Mouse (Mus musculus): ENCODE results near the gene Ttc4. TPM values are rescaled to one million over a fixed set of nuclear protein-coding genes. Genes with fewer than 3 reads are reported as not detected.
A peak's percentile ranks its signal among the peaks of the same experiment; 100 is the strongest.

The Ttc4 gene
- polyA plus RNA-seq, 1 experiment from 2014 or later, result 139 TPM

- H3K27ac ChIP-seq (ENCODE audit: low read length), result 0 out of 2 replicates have a peak overlapping the region, but pooled peaks have one; percentile 6
- no peaks in the 10 kb centered on the region for H3K9me3 ChIP-seq (ENCODE audit: low read length)
- H3K36me3 ChIP-seq (ENCODE audit: insufficient read depth, low read length), result peaks cover 47% of the 10 kb centered on the region
- H3K4me2 ChIP-seq (replicated peaks; ENCODE audit: low read depth, low read length), result no peak overlapping the region
- WGBS, result 25% methylated on average over 10 of the region's 10 CpGs
- no peak overlapping the region for H3K9ac ChIP-seq (replicated peaks; ENCODE audit: low read length)
- no peak overlapping the region for H3K4me3 ChIP-seq (ENCODE audit: low read length)
- ATAC-seq (ENCODE audit: low FRiP score, low TSS enrichment), result no peak
- H3K27me3 ChIP-seq (ENCODE audit: insufficient read depth, low read length), result no peaks in the 10 kb centered on the region
- peaks cover 24% of the 10 kb centered on the region for H3K4me1 ChIP-seq (ENCODE audit: insufficient read depth, low read length)
These were observed 23.1 kb downstream of the Ttc4 start for GRCm38 (mm10) chr4:106655681-106656080.

DNA sequence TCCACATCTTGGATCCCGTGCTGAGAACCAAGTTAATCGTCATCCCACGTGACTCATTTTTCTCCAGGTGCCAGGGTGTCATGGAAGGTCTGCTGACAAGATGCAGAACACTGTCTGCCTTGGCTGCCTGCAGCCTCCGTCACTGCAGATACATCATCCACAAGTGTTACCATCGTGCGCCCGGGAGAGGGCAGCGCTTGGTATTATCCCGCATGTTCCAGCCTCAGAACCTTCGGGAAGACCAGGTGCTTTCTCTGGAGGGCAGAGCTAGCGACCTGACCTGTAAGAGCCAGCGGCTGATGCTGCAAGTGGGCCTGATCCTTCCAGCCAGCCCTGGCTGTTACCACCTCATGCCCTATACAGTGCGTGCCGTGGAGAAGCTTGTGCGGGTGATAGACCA is 25.7 kb downstream of the Ttc4 start:
- Histone ChIP-seq H3K36me3 (ENCODE audit: insufficient read depth, low read length) (peaks cover 35% of the 10 kb centered on the region), H3K9me3 (ENCODE audit: low read length) (no peaks in the 10 kb centered on the region), H3K4me3 (ENCODE audit: low read length) (no peak overlapping the region), H3K27me3 (ENCODE audit: insufficient read depth, low read length) (no peaks in the 10 kb centered on the region), H3K9ac (replicated peaks; ENCODE audit: low read length) (no peak overlapping the region), H3K4me2 (replicated peaks; ENCODE audit: low read depth, low read length) (no peak overlapping the region), H3K27ac (ENCODE audit: low read length) (no peak overlapping the region), H3K4me1 (ENCODE audit: insufficient read depth, low read length) (peaks cover 24% of the 10 kb centered on the region)
- no peak for ATAC-seq (ENCODE audit: low FRiP score, low TSS enrichment)
- WGBS, result 90% methylated on average over 15 of the region's 15 CpGs

GRCm38 (mm10) chr4:106652546-106652945 is 26.2 kb downstream of the Ttc4 start:
- Histone ChIP-seq H3K27ac (ENCODE audit: low read length) (no peak overlapping the region), H3K36me3 (ENCODE audit: insufficient read depth, low read length) (peaks cover 30% of the 10 kb centered on the region), H3K4me2 (replicated peaks; ENCODE audit: low read depth, low read length) (no peak overlapping the region), H3K4me1 (ENCODE audit: insufficient read depth, low read length) (peaks cover 24% of the 10 kb centered on the region), H3K27me3 (ENCODE audit: insufficient read depth, low read length) (no peaks in the 10 kb centered on the region), H3K9me3 (ENCODE audit: low read length) (no peaks in the 10 kb centered on the region), H3K9ac (replicated peaks; ENCODE audit: low read length) (no peak overlapping the region), H3K4me3 (ENCODE audit: low read length) (no peak overlapping the region)
- WGBS, result 89% methylated on average over 3 of the region's 3 CpGs
- ATAC-seq (ENCODE audit: low FRiP score, low TSS enrichment), result no peak

DNA sequence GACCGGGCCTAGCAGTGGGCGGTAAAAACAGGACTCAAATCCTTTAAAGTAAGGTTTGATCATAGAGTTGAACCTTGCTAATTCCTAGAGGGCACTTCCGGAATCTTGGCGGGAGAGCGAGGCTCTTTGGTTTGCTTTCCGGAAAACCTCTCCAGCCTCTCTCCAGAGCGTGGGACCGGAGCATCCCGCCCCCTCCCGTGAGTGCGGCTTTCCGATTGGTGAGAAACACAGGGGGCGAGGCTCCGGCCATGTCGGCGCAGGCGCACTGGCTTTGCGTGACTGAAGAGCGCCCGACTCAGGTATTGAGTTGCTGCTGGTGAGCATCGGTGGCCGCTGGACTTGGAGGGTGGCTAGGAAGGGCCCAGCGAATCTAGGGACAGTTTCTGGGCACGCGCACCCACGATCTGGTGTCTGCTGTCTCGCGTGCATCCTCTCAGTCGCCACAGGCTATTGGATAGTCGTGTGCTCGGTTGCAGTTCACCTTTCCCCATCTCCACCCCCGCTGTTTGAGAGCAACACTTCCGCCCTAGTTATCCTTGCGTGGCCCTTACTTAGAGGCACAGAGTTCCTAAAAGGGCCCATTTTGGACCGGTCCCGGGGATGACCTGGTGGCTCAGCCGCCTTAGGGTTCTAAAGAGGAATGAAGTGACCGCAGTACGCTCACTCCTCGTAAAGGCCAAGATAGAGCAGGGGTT is 27.8 kb downstream of the Ttc4 start, which contains the start of gene Pars2:
TSS of gene Pars2 (plus strand) at position 237 of the 695 bp plus-strand sequence.
- peak within 1 kb of the TSS; percentile 71 for H3K4me2 ChIP-seq (replicated peaks; ENCODE audit: low read depth, low read length)
- H3K9me3 ChIP-seq (ENCODE audit: low read length), result no peaks in the 10 kb centered on the region
- H3K4me3 ChIP-seq (ENCODE audit: low read length), result peak within 1 kb of the TSS; percentile 64
- peak within 1 kb of the TSS; percentile 73 for H3K27ac ChIP-seq (ENCODE audit: low read length)
- H3K4me1 ChIP-seq (ENCODE audit: insufficient read depth, low read length), result peaks cover 35% of the 10 kb centered on the region
- peak; percentile 92 for ATAC-seq (ENCODE audit: low FRiP score, low TSS enrichment)
- H3K27me3 ChIP-seq (ENCODE audit: insufficient read depth, low read length), result no peaks in the 10 kb centered on the region
- WGBS, result 1% methylated on average over 40 of the region's 40 CpGs
- H3K36me3 ChIP-seq (ENCODE audit: insufficient read depth, low read length), result peaks cover 22% of the 10 kb centered on the region
- H3K9ac ChIP-seq (replicated peaks; ENCODE audit: low read length), result peak within 1 kb of the TSS; percentile 82

- no peaks in the 10 kb centered on the region for H3K9me3 ChIP-seq (ENCODE audit: low read length)
- H3K9ac ChIP-seq (replicated peaks; ENCODE audit: low read length), result 0 out of 2 replicates have a peak overlapping the region, but pooled peaks have one; percentile 5
- 36% methylated on average over 6 of the region's 6 CpGs for WGBS
- no peak overlapping the region for H3K4me2 ChIP-seq (replicated peaks; ENCODE audit: low read depth, low read length)
- no peaks in the 10 kb centered on the region for H3K27me3 ChIP-seq (ENCODE audit: insufficient read depth, low read length)
- H3K36me3 ChIP-seq (ENCODE audit: insufficient read depth, low read length), result no peaks in the 10 kb centered on the region
- ATAC-seq (ENCODE audit: low FRiP score, low TSS enrichment), result no peak
- H3K4me3 ChIP-seq (ENCODE audit: low read length), result no peak overlapping the region
- peak overlapping the region; percentile 10; the same call in 1 of the 2 replicates for H3K27ac ChIP-seq (ENCODE audit: low read length)
- peaks cover 53% of the 10 kb centered on the region for H3K4me1 ChIP-seq (ENCODE audit: insufficient read depth, low read length)
These were observed 31.6 kb downstream of the Ttc4 start for GRCm38 (mm10) chr4:106647137-106647536.

- Histone ChIP-seq H3K4me1 (ENCODE audit: insufficient read depth, low read length) (peaks cover 45% of the 10 kb centered on the region), H3K27me3 (ENCODE audit: insufficient read depth, low read length) (no peaks in the 10 kb centered on the region), H3K4me3 (ENCODE audit: low read length) (no peak overlapping the region), H3K9me3 (ENCODE audit: low read length) (no peaks in the 10 kb centered on the region), H3K4me2 (replicated peaks; ENCODE audit: low read depth, low read length) (no peak overlapping the region), H3K9ac (replicated peaks; ENCODE audit: low read length) (no peak overlapping the region), H3K27ac (ENCODE audit: low read length) (no peak overlapping the region; the same call in 1 of the 2 replicates), H3K36me3 (ENCODE audit: insufficient read depth, low read length) (no peaks in the 10 kb centered on the region)
- ATAC-seq (ENCODE audit: low FRiP score, low TSS enrichment), result no peak
- 81% methylated on average over 5 of the region's 5 CpGs for WGBS
These were observed 32.9 kb downstream of the Ttc4 start for GRCm38 (mm10) chr4:106645797-106646196.

GRCm38 (mm10) chr4:106644218-106644610 is 34.5 kb downstream of the Ttc4 start:
- ATAC-seq (ENCODE audit: low FRiP score, low TSS enrichment), result no peak
- no peaks in the 10 kb centered on the region for H3K9me3 ChIP-seq (ENCODE audit: low read length)
- peaks cover 45% of the 10 kb centered on the region for H3K4me1 ChIP-seq (ENCODE audit: insufficient read depth, low read length)
- no peak overlapping the region for H3K9ac ChIP-seq (replicated peaks; ENCODE audit: low read length)
- H3K36me3 ChIP-seq (ENCODE audit: insufficient read depth, low read length), result no peaks in the 10 kb centered on the region
- peak overlapping the region; percentile 88 for H3K27ac ChIP-seq (ENCODE audit: low read length)
- H3K27me3 ChIP-seq (ENCODE audit: insufficient read depth, low read length), result no peaks in the 10 kb centered on the region
- peak overlapping the region; percentile 31; the same call in 1 of the 2 replicates for H3K4me2 ChIP-seq (replicated peaks; ENCODE audit: low read depth, low read length)
- 33% methylated on average over 6 of the region's 6 CpGs for WGBS
- H3K4me3 ChIP-seq (ENCODE audit: low read length), result no peak overlapping the region

GRCm38 (mm10) chr4:106643483-106644217 is 35.1 kb downstream of the Ttc4 start:
- peak; percentile 79 for ATAC-seq (ENCODE audit: low FRiP score, low TSS enrichment)
- Histone ChIP-seq H3K36me3 (ENCODE audit: insufficient read depth, low read length) (no peaks in the 10 kb centered on the region), H3K9me3 (ENCODE audit: low read length) (no peaks in the 10 kb centered on the region), H3K9ac (replicated peaks; ENCODE audit: low read length) (peak overlapping the region; percentile 49), H3K4me2 (replicated peaks; ENCODE audit: low read depth, low read length) (peak overlapping the region; percentile 31), H3K4me3 (ENCODE audit: low read length) (no peak overlapping the region), H3K27ac (ENCODE audit: low read length) (peak overlapping the region; percentile 88), H3K27me3 (ENCODE audit: insufficient read depth, low read length) (no peaks in the 10 kb centered on the region), H3K4me1 (ENCODE audit: insufficient read depth, low read length) (peaks cover 45% of the 10 kb centered on the region)
- 4% methylated on average over 8 of the region's 8 CpGs for WGBS

DNA sequence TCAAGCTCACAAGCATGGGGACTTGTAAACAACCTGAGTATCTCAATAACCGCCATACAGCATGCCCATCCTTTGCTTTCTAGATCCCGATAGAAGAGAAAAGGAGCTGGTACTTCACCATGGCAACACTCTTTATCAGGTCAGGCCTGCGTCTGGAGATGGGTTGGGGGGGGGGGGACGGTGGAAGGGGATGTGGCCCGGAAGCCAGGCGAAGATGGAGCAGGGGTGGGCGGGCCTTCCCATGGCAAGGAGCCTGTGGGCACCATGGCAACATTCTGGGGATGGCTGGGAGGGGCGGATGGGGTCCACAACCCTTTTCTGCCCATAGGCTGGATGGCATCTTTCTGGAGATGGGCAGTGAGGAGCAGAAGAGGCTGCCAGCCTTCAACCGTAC is 44.7 kb downstream of the Ttc4 start:
- Histone ChIP-seq H3K4me3 (ENCODE audit: low read length) (no peak overlapping the region), H3K4me2 (replicated peaks; ENCODE audit: low read depth, low read length) (peak overlapping the region; percentile 13), H3K27me3 (ENCODE audit: insufficient read depth, low read length) (no peaks in the 10 kb centered on the region), H3K4me1 (ENCODE audit: insufficient read depth, low read length) (peaks cover 54% of the 10 kb centered on the region), H3K27ac (ENCODE audit: low read length) (peak overlapping the region; percentile 95), H3K36me3 (ENCODE audit: insufficient read depth, low read length) (no peaks in the 10 kb centered on the region), H3K9me3 (ENCODE audit: low read length) (no peaks in the 10 kb centered on the region), H3K9ac (replicated peaks; ENCODE audit: low read length) (no peak overlapping the region)
- ATAC-seq (ENCODE audit: low FRiP score, low TSS enrichment), result no peak
- 48% methylated on average over 9 of the region's 9 CpGs for WGBS

Data from kidney, embryonic 16.5 days (tissue).